Mouse (Mus musculus): ENCODE measurements around the gene Rhoc. TPM values are rescaled to one million over a fixed set of nuclear protein-coding genes. Genes with fewer than 3 reads are reported as not detected.

Rhoc gene
- polyA plus RNA-seq, 1 experiment from 2014 or later: 41.1 TPM

DNA sequence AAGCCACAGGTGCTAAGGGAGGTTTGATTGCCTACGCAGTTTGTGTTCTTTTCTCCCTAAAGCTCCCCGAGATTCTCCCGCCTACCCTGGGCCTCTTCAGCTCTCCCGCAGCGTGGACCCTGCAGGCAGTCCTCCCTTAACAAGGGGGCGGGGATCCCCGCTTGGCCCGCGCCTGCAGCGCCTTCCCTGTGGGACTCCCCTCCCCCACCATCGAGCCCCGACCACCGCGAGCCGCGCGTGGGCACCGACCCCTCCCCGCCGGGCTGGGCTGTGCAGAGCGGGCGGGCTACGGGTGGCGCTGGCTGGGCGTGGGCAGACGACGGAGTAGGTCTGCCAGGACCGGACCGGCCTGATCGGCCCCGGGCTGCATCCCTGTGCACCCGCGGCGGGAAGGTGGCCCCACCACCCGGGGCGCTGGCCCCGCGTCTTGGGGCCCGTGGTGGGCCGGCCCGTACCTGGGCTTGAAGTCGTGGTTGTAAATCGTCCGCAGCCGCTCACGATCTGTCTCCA lies 29.4 kb downstream of the Rhoc start:
- Histone ChIP-seq H3K27me3 (replicated peaks; ENCODE audit: control insufficient read depth, insufficient read depth, low read length) (no peaks in the 10 kb centered on the region), H3K9me3 (ENCODE audit: control insufficient read depth, low read length) (no peaks in the 10 kb centered on the region), H3K4me3 (replicated peaks; ENCODE audit: low read length) (peak overlapping the region; percentile 83), H3K4me2 (ENCODE audit: low read length) (peak overlapping the region; percentile 98), H3K27ac (ENCODE audit: low read length) (peak overlapping the region; percentile 11; the same call in 1 of the 2 replicates), H3K4me1 (replicated peaks; ENCODE audit: control insufficient read depth, insufficient read depth, low read length) (peaks cover 11% of the 10 kb centered on the region), H3K9ac (replicated peaks; ENCODE audit: low read depth, low read length) (peak overlapping the region; percentile 82), H3K36me3 (ENCODE audit: control insufficient read depth, insufficient read depth) (no peaks in the 10 kb centered on the region)
- peak; percentile 81 for ATAC-seq
- WGBS: under 1% methylated on average over 44 of the region's 46 CpGs

DNA sequence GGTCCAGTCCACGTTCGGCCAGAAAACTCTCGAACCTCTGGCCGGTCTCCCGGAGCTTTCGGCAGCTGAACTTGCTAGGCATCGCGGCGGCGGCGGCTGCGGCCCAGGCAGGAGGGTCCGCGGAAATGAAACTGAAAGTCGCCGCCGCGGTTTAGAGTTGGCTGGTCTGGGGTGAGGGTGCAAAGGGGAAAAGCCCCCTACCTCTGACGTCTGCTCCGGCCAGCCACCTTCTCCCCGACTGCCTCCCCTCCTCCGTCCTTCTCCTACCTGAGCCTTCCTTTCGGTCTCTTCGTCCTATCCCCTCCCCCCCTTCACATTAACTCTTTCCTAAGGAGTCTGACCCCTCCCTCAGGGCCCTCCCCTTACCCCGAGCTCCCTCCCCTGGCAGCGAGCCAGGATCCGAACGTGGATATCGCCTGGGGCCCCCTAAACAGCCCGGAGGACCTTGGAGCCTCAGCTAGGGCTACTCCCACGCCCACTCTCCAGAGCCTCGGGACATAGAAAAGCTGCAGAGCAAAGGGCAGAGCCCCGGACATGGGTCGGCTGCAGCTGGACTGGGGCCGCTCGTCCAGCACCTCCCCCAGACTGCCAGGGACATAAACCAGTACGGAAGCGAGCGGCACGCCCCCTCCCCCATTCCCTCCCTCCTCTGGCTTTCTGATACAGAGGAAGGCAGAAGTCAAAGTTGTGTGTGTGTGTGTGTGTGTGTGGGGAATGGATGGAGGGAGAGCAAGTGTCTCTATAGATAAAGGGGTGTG lies 30.0 kb downstream of the Rhoc start, which contains the start of gene Mov10:
Mov10 (minus strand) TSS at position 573 of the 758 bp plus-strand sequence.
- peak; percentile 63 for ATAC-seq
- WGBS: 1% methylated on average over 38 of the region's 40 CpGs
- H3K27me3 ChIP-seq (replicated peaks; ENCODE audit: control insufficient read depth, insufficient read depth, low read length): no peaks in the 10 kb centered on the region
- H3K4me3 ChIP-seq (replicated peaks; ENCODE audit: low read length): peak within 1 kb of the TSS; percentile 83
- H3K27ac ChIP-seq (ENCODE audit: low read length): peak within 1 kb of the TSS; percentile 11; the same call in 1 of the 2 replicates
- H3K4me1 ChIP-seq (replicated peaks; ENCODE audit: control insufficient read depth, insufficient read depth, low read length): peaks cover 11% of the 10 kb centered on the region
- no peaks in the 10 kb centered on the region for H3K9me3 ChIP-seq (ENCODE audit: control insufficient read depth, low read length)
- H3K4me2 ChIP-seq (ENCODE audit: low read length): peak within 1 kb of the TSS; percentile 98
- H3K36me3 ChIP-seq (ENCODE audit: control insufficient read depth, insufficient read depth): no peaks in the 10 kb centered on the region
- H3K9ac ChIP-seq (replicated peaks; ENCODE audit: low read depth, low read length): peak within 1 kb of the TSS; percentile 82

DNA sequence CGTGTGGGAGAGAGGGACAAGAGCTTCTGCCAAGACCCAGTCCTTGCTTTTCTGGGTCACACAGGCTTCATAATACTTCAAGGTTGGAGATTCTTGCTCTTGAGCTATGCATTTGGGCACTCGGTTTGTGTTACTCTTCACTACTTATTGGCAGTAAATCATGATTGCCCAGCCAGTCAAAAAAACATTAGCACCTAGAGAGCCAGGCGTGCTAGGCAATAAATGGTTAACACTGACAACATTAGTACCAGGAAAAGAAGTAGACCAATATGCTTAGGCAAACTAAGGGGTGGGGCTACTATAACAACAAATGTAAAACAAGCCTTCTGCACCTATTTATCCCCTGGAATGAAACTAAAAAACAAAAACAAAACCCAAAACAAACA lies 30.6 kb downstream of the Rhoc start:
- Histone ChIP-seq H3K9me3 (ENCODE audit: control insufficient read depth, low read length) (no peaks in the 10 kb centered on the region), H3K27me3 (replicated peaks; ENCODE audit: control insufficient read depth, insufficient read depth, low read length) (no peaks in the 10 kb centered on the region), H3K9ac (replicated peaks; ENCODE audit: low read depth, low read length) (no peak overlapping the region), H3K4me2 (ENCODE audit: low read length) (peak overlapping the region; percentile 98), H3K36me3 (ENCODE audit: control insufficient read depth, insufficient read depth) (no peaks in the 10 kb centered on the region), H3K4me1 (replicated peaks; ENCODE audit: control insufficient read depth, insufficient read depth, low read length) (peaks cover 11% of the 10 kb centered on the region), H3K27ac (ENCODE audit: low read length) (no peak overlapping the region), H3K4me3 (replicated peaks; ENCODE audit: low read length) (peak overlapping the region; percentile 83; the same call in 1 of the 2 replicates)
- ATAC-seq: no peak
- WGBS: 7% methylated on average over 3 of the region's 3 CpGs

DNA sequence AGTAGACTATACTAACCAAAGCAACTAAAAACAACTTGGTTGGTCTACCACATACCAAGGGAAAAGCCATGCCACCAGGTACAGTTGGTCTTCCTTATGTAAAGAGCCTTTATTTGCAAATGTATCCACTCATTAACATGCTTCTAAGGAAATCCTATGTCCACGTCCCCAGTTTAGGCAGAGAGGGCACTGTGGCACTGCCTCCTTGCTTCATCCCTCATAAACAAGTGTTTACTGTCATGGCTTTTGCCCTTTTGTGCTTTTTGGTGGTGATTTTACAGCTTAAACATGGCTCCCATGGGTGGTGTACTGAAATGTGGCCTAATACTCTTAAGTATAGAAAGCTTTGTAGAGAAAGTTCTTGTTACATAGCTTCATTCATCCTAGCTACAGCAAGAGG lies 32.3 kb downstream of the Rhoc start:
- H3K9me3 ChIP-seq (ENCODE audit: control insufficient read depth, low read length): no peaks in the 10 kb centered on the region
- H3K4me1 ChIP-seq (replicated peaks; ENCODE audit: control insufficient read depth, insufficient read depth, low read length): peaks cover 11% of the 10 kb centered on the region
- H3K9ac ChIP-seq (replicated peaks; ENCODE audit: low read depth, low read length): no peak overlapping the region
- no peaks in the 10 kb centered on the region for H3K27me3 ChIP-seq (replicated peaks; ENCODE audit: control insufficient read depth, insufficient read depth, low read length)
- no peak for ATAC-seq
- H3K36me3 ChIP-seq (ENCODE audit: control insufficient read depth, insufficient read depth): peaks cover 2% of the 10 kb centered on the region; the same call in 1 of the 2 replicates
- no peak overlapping the region for H3K27ac ChIP-seq (ENCODE audit: low read length)
- no peak overlapping the region for H3K4me2 ChIP-seq (ENCODE audit: low read length)
- 46% methylated on average over 1 of the region's 1 CpGs for WGBS
- no peak overlapping the region for H3K4me3 ChIP-seq (replicated peaks; ENCODE audit: low read length)

DNA sequence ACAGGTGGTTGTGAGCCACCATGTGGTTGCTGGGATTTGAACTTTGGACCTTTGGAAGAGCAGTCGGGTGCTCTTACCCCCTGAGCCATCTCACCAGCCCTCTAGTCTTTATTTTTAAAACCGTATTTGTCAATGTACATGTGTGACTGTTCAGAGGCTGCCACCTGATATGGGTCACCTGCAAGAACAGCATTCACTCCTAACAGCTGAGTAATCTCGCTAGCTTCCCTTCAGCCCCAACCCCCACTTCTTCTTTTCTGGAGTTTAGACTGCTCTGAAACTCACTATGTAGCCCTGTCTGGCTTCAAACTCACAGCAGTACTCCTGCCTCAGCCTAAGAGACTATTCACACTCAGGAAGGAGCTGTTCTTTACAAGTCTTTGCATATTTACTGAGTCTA lies 34.2 kb downstream of the Rhoc start:
- Histone ChIP-seq H3K4me2 (ENCODE audit: low read length) (no peak overlapping the region), H3K27me3 (replicated peaks; ENCODE audit: control insufficient read depth, insufficient read depth, low read length) (no peaks in the 10 kb centered on the region), H3K9me3 (ENCODE audit: control insufficient read depth, low read length) (no peaks in the 10 kb centered on the region), H3K36me3 (ENCODE audit: control insufficient read depth, insufficient read depth) (peaks cover 2% of the 10 kb centered on the region; the same call in 1 of the 2 replicates), H3K4me1 (replicated peaks; ENCODE audit: control insufficient read depth, insufficient read depth, low read length) (peaks cover 8% of the 10 kb centered on the region), H3K9ac (replicated peaks; ENCODE audit: low read depth, low read length) (no peak overlapping the region), H3K27ac (ENCODE audit: low read length) (no peak overlapping the region), H3K4me3 (replicated peaks; ENCODE audit: low read length) (no peak overlapping the region)
- WGBS: 93% methylated on average over 3 of the region's 3 CpGs
- ATAC-seq: no peak

GRCm38 (mm10) chr3:104835797-104836196 lies 47.6 kb downstream of the Rhoc start:
- Histone ChIP-seq H3K4me2 (ENCODE audit: low read length) (no peak overlapping the region), H3K4me1 (replicated peaks; ENCODE audit: control insufficient read depth, insufficient read depth, low read length) (no peaks in the 10 kb centered on the region), H3K9ac (replicated peaks; ENCODE audit: low read depth, low read length) (no peak overlapping the region), H3K36me3 (ENCODE audit: control insufficient read depth, insufficient read depth) (peaks cover 19% of the 10 kb centered on the region), H3K4me3 (replicated peaks; ENCODE audit: low read length) (no peak overlapping the region), H3K27me3 (replicated peaks; ENCODE audit: control insufficient read depth, insufficient read depth, low read length) (no peaks in the 10 kb centered on the region), H3K27ac (ENCODE audit: low read length) (no peak overlapping the region), H3K9me3 (ENCODE audit: control insufficient read depth, low read length) (no peaks in the 10 kb centered on the region)
- ATAC-seq: no peak
- 98% methylated on average over 3 of the region's 3 CpGs for WGBS

GRCm38 (mm10) chr3:104841049-104841448 lies 52.9 kb downstream of the Rhoc start:
- H3K4me1 ChIP-seq (replicated peaks; ENCODE audit: control insufficient read depth, insufficient read depth, low read length): no peaks in the 10 kb centered on the region
- no peak overlapping the region for H3K4me2 ChIP-seq (ENCODE audit: low read length)
- no peak overlapping the region for H3K4me3 ChIP-seq (replicated peaks; ENCODE audit: low read length)
- no peaks in the 10 kb centered on the region for H3K9me3 ChIP-seq (ENCODE audit: control insufficient read depth, low read length)
- no peaks in the 10 kb centered on the region for H3K27me3 ChIP-seq (replicated peaks; ENCODE audit: control insufficient read depth, insufficient read depth, low read length)
- 98% methylated on average over 5 of the region's 5 CpGs for WGBS
- H3K27ac ChIP-seq (ENCODE audit: low read length): no peak overlapping the region
- H3K36me3 ChIP-seq (ENCODE audit: control insufficient read depth, insufficient read depth): peaks cover 13% of the 10 kb centered on the region
- no peak for ATAC-seq
- H3K9ac ChIP-seq (replicated peaks; ENCODE audit: low read depth, low read length): no peak overlapping the region

Other genes with a start within 250 kb of the Rhoc start
- 17.8 and 22.6 TPM in 2 replicates for gene Slc16a1, start 149.7 kb upstream of the Rhoc start, polyA plus RNA-seq (2015; fragmentation: Nextera tagmentation; extraction: Ambion mirVana)
- gene Ppm1j, start 7.3 kb upstream of the Rhoc start, polyA plus RNA-seq (2015; fragmentation: Nextera tagmentation; extraction: Ambion mirVana): 1.8 and 2.3 TPM in 2 replicates
- 0.16 and 0.17 TPM in 2 replicates for gene Fam19a3, start 6.5 kb upstream of the Rhoc start, polyA plus RNA-seq (2015; fragmentation: Nextera tagmentation; extraction: Ambion mirVana)
- gene Mov10, start 30.2 kb downstream of the Rhoc start, polyA plus RNA-seq (2015; fragmentation: Nextera tagmentation; extraction: Ambion mirVana): 7.5 and 8.7 TPM in 2 replicates
- gene St7l, start 75.6 kb downstream of the Rhoc start, polyA plus RNA-seq (2015; fragmentation: Nextera tagmentation; extraction: Ambion mirVana): 37.4 and 42.8 TPM in 2 replicates
- gene Capza1, start 76.1 kb downstream of the Rhoc start, polyA plus RNA-seq (2015; fragmentation: Nextera tagmentation; extraction: Ambion mirVana): 169 and 183 TPM in 2 replicates
- 0.46 and 0.56 TPM in 2 replicates for gene Wnt2b, start 173.5 kb downstream of the Rhoc start, polyA plus RNA-seq (2015; fragmentation: Nextera tagmentation; extraction: Ambion mirVana)